Mouse (Mus musculus) ES-Bruce4 (cell line): ENCODE measurements around the gene Clec18a. TPM values are rescaled to one million over a fixed set of nuclear protein-coding genes. Genes with fewer than 3 reads are reported as not detected.
"Not testable (repeated sequence)": the region's sequence is repeated elsewhere in the genome, so short reads cannot be mapped to it uniquely, and the experiment has no call there.

Experiments
- H3K27ac ChIP-seq: 2 replicates; pipeline ENCODE4 v1.5.1; 2012; ENCODE audit warnings: low read length, inconsistent platforms; ENCODE audit not compliant: insufficient read depth
- H3K27me3 ChIP-seq: 2 replicates; pipeline ENCODE4 v1.6.1; 2012; ENCODE audit warnings: mild to moderate bottlenecking, low read length, inconsistent platforms; ENCODE audit not compliant: control insufficient read depth, poor library complexity, insufficient read depth, severe bottlenecking
- H3K36me3 ChIP-seq: 2 replicates; pipeline ENCODE4 v1.6.1; 2012; ENCODE audit warnings: inconsistent platforms, mild to moderate bottlenecking, low read length, moderate library complexity; ENCODE audit not compliant: control insufficient read depth, poor library complexity, insufficient read depth, severe bottlenecking
- H3K4me1 ChIP-seq: one replicate; pipeline ENCODE4 v1.8.1; 2011; ENCODE audit warnings: low read length; ENCODE audit not compliant: control insufficient read depth, insufficient read depth
- H3K4me3 ChIP-seq: 2 replicates; pipeline ENCODE4 v1.5.1; 2011; ENCODE audit warnings: low read depth, mild to moderate bottlenecking, low read length
- H3K9ac ChIP-seq: 2 replicates; pipeline ENCODE4 v1.6.1; 2012; ENCODE audit warnings: low read depth, mild to moderate bottlenecking, inconsistent platforms; ENCODE audit not compliant: poor library complexity, severe bottlenecking
- H3K9me3 ChIP-seq: replicated peaks from 2 replicates; pipeline ENCODE4 v1.6.1; 2012; ENCODE audit warnings: mild to moderate bottlenecking, low read length, inconsistent platforms; ENCODE audit not compliant: control insufficient read depth, poor library complexity, insufficient read depth, severe bottlenecking
- CTCF ChIP-seq: IDR thresholded peaks from one replicate; pipeline ENCODE4 v1.8.1; 2011; ENCODE audit warnings: low read depth, low read length
- EP300 ChIP-seq: IDR thresholded peaks from 2 replicates; pipeline ENCODE4 v1.6.1; 2011; ENCODE audit warnings: low read depth, low read length; ENCODE audit not compliant: insufficient read depth
- POLR2A ChIP-seq: IDR thresholded peaks from one replicate; pipeline ENCODE4 v1.8.1; 2011; ENCODE audit warnings: low read length; ENCODE audit not compliant: insufficient read depth
- polyA plus RNA-seq: library from polyadenylated mRNA; stranded (reverse); fragments of >200 nt; gene quantifications from 2 replicates; pipeline ENCODE4 v1.2.4, GENCODE M21; 2011; ENCODE audit warnings: low read depth; ENCODE audit not compliant: missing spikeins, insufficient read depth, insufficient read length

Gene Clec18a
- polyA plus RNA-seq, 1 experiment: not detected

GRCm38 (mm10) chr8:111027391-111027937 is 64.8 kb downstream of the Clec18a start:
- no peaks in the 10 kb centered on the region for H3K27me3 ChIP-seq
- peak overlapping the region; percentile 73 for H3K9ac ChIP-seq
- H3K4me3 ChIP-seq: peak overlapping the region; percentile 89
- no peaks in the 10 kb centered on the region for H3K36me3 ChIP-seq
- no peak overlapping the region for H3K27ac ChIP-seq
- H3K4me1 ChIP-seq: no peaks in the 10 kb centered on the region
- TF ChIP-seq CTCF (no peak), POLR2A (no peak), EP300 (0 out of 2 replicates have a peak, but pooled peaks have one; percentile 47)
- H3K9me3 ChIP-seq: no peaks in the 10 kb centered on the region

DNA sequence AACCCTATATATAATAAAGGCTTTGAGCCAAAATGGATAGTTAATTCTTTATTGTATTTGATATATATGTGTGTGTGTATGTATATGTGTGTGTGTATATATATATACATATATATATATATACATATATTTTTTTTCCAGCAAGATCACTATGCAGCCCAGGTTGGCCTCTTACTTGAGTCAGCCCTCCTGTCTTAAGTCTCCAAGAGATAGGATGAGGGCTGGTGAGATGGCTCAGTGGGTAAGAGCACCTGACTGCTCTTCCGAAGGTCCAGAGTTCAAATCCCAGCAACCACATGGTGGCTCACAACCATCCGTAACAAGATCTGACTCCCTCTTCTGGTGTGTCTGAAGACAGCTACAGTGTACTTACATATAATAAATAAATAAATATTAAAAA is 65.6 kb downstream of the Clec18a start:
- H3K4me1 ChIP-seq, H3K9ac ChIP-seq, H3K27me3 ChIP-seq, H3K4me3 ChIP-seq, H3K9me3 ChIP-seq, H3K36me3 ChIP-seq, H3K27ac ChIP-seq: not testable (repeated sequence)

- H3K9ac ChIP-seq, H3K27ac ChIP-seq, H3K4me1 ChIP-seq, H3K9me3 ChIP-seq, H3K4me3 ChIP-seq, H3K27me3 ChIP-seq: not testable (repeated sequence)
- H3K36me3 ChIP-seq: peaks cover 45% of the 10 kb centered on the region
Observed at GRCm38 (mm10) chr8:111010230-111010991, 81.8 kb downstream of the Clec18a start.

Other genes starting within 250 kb of the Clec18a start
- gene Cog4, start 245.8 kb downstream of the Clec18a start, polyA plus RNA-seq: 48.2 and 50.7 TPM in 2 replicates
- 203 and 206 TPM in 2 replicates for gene Sf3b3, start 245.6 kb downstream of the Clec18a start, polyA plus RNA-seq
- gene Fuk, start 189.9 kb downstream of the Clec18a start, polyA plus RNA-seq: 14.8 and 16.7 TPM in 2 replicates
- 7.1 and 8.6 TPM in 2 replicates for gene St3gal2, start 172.5 kb downstream of the Clec18a start, polyA plus RNA-seq
- 71.7 and 71.8 TPM in 2 replicates for gene Ddx19a, start 94.6 kb downstream of the Clec18a start, polyA plus RNA-seq
- gene Ddx19b, start 60.7 kb downstream of the Clec18a start, polyA plus RNA-seq: 23.5 and 24.8 TPM in 2 replicates
- gene Aars, start 59.3 kb downstream of the Clec18a start, polyA plus RNA-seq: 146 and 153 TPM in 2 replicates
- not detected in 2 replicates for gene Exosc6, start 36.1 kb downstream of the Clec18a start, polyA plus RNA-seq
- 19.0 and 22.4 TPM in 2 replicates for gene Pdpr, start 2.2 kb upstream of the Clec18a start, polyA plus RNA-seq
- gene Glg1, start 166.8 kb upstream of the Clec18a start, polyA plus RNA-seq: 76.3 and 78.3 TPM in 2 replicates
- gene Rfwd3, start 207.8 kb upstream of the Clec18a start, polyA plus RNA-seq: 76.1 and 80.6 TPM in 2 replicates
- 0.61 and 1.3 TPM in 2 replicates for gene Mlkl, start 245.8 kb upstream of the Clec18a start, polyA plus RNA-seq